Mouse (Mus musculus) gastrocnemius, adult 2 months (tissue): ENCODE measurements at regions not wholly inside any gene's neighbourhood (a gene's known extent, or its start where the extent isn't known, plus 50 kb on each side); places are given as distances from the start of the nearest gene placed in this dataset.
A peak's percentile ranks its signal among the peaks of the same experiment; 100 is the strongest.

Source experiments
- DNase-seq: peaks from one replicate; pipeline ENCODE4 v3.0.0; 2022
- H3K27ac ChIP-seq: fragments of 200-600 bp; 2 replicates; pipeline ENCODE4 v1.8.1; 2022; ENCODE audit warnings: mild to moderate bottlenecking
- H3K4me3 ChIP-seq: fragments of 200-600 bp; 2 replicates; pipeline ENCODE4 v1.8.1; 2022; ENCODE audit warnings: mild to moderate bottlenecking, moderate library complexity
- CTCF ChIP-seq: fragments of 200-600 bp; IDR thresholded peaks from 2 replicates; pipeline ENCODE4 v1.8.1; 2022; ENCODE audit warnings: antibody characterized with exemption, mild to moderate bottlenecking, moderate library complexity
- intact Hi-C: fragments of 180-260 bp; cut with DNase I; formaldehyde crosslinking; loops from one replicate; pipeline ENCODE4 v1.15.1; 2025

GRCm38 (mm10) chr10:45009676-45010075 lies 57.3 kb upstream of the Prep start:
- DNase-seq = no peak
- intact Hi-C loops = no loop called here

DNA sequence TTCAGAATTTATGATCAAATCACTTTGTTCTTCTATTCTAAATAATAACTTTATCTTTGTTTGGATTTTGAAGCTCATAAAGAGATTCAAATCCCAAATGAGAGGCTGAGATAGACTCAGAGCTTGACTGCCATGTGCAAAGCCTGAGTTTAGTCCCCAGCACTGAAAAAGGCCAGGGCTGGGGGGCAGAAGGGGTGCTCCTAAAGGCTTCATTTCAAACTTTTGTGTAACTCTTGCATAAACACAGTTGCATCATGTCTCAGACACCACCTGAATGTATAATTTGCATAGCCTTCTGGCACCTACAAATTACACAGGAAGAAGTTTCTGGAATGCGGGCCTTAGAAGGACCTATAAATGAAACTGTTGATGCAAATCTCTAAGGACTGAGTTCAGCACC lies 57.8 kb upstream of the Prep start:
- Histone ChIP-seq H3K4me3 (no peak overlapping the region), H3K27ac (no peak overlapping the region)
- DNase-seq = no peak
- intact Hi-C loops = no loop called here
- TF ChIP-seq CTCF = no peak

More at GRCm38 (mm10) chr10:45009676-45010075, 57.3 kb upstream of the Prep start:
- no peak for TF ChIP-seq CTCF
- H3K27ac ChIP-seq = no peak overlapping the region
- no peak overlapping the region for H3K4me3 ChIP-seq

GRCm38 (mm10) chr10:45004037-45004653 lies 62.9 kb upstream of the Prep start:
- Histone ChIP-seq H3K4me3 (no peak overlapping the region), H3K27ac (no peak overlapping the region)
- intact Hi-C loops = loop anchor here (5.0 kb wide), 2 partner anchors 547 to 677 kb away; no protein-coding TSS in a partner anchor
- TF ChIP-seq CTCF = no peak
- DNase-seq = no peak

DNA sequence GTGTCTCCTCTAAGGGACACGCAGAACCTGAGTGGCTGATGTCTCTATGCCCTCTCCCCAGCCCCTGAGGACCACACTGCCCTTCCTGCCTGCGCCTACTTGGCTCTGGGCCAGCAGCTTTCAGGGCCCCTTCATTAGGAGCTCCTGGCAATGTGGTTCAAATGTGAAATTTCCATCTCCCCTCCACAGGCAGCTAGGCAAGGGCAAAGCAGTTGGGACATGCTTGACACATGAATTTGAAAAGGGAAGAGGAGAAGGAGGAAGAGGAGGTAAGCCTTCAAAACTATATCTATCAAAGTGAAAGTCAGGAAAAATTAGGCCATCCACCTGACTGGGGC lies 63.7 kb upstream of the Prep start:
- H3K27ac ChIP-seq = no peak overlapping the region
- TF ChIP-seq CTCF = no peak
- intact Hi-C loops = loop anchor here (5.0 kb wide), 2 partner anchors 546 to 676 kb away; no protein-coding TSS in a partner anchor
- no peak for DNase-seq
- H3K4me3 ChIP-seq = no peak overlapping the region

GRCm38 (mm10) chr10:45002637-45003343 lies 64.2 kb upstream of the Prep start:
- Histone ChIP-seq H3K27ac (no peak overlapping the region), H3K4me3 (no peak overlapping the region)
- TF ChIP-seq CTCF = no peak
- no peak for DNase-seq
- intact Hi-C loops = loop anchor here (5.0 kb wide), 2 partner anchors 545 to 675 kb away; no protein-coding TSS in a partner anchor

GRCm38 (mm10) chr10:45000873-45001859 lies 65.8 kb upstream of the Prep start:
- DNase-seq = peak; percentile 27
- intact Hi-C loops = loop anchor here (2.0 to 5.0 kb wide), 3 partner anchors 544 to 706 kb away; no protein-coding TSS in a partner anchor
- TF ChIP-seq CTCF = peak; percentile 86
- Histone ChIP-seq H3K4me3 (peak overlapping the region; percentile 70), H3K27ac (peak overlapping the region; percentile 46; the same call in 1 of the 2 replicates)

GRCm38 (mm10) chr10:45000027-45000840 lies 66.8 kb upstream of the Prep start:
- Histone ChIP-seq H3K27ac (peak overlapping the region; percentile 46), H3K4me3 (peak overlapping the region; percentile 70)
- TF ChIP-seq CTCF = no peak
- intact Hi-C loops = loop anchor here (2.0 to 5.0 kb wide), 3 partner anchors 543 to 705 kb away; no protein-coding TSS in a partner anchor
- DNase-seq = no peak

- intact Hi-C loops = no loop called here
- no peak for TF ChIP-seq CTCF
- peak overlapping the region; percentile 47 for H3K4me3 ChIP-seq
These were observed 69.1 kb upstream of the Prep start for GRCm38 (mm10) chr10:44997906-44998289.

DNA sequence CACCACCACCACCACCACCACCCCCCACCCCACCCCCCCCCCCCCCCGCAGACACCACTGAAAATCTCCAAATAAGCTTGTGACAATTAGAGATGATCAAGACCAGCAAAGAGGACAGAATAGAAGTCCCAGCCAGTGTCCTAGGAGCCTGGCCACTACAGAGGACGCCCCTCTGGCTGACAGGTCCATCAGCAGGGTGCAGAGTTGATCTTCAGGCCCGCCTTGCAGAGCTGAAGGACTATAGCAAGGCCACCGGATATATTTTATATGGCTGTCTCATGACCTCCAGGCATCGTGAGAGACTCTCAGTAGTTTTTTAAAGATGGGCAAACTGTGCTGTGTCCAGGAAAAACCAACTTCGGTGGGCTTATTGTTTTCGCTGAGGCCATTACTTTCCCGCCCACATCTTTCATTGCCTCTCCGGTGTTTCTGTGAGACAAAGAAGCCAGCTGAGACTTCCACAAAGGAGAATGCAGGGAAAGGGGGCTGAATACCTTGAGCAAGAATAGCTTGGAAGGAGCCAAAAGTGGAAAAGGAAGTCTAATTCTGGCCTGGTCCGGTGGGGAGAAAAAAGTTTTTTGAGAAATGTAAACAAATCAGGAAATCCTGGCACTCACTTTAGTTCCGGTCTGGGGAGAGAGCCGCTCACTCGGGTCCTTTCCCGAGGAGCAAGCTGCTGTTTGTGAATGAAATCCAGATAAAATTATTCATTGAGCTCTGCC lies 69.7 kb upstream of the Prep start:
- no peak for TF ChIP-seq CTCF
- H3K27ac ChIP-seq = peak overlapping the region; percentile 36
- DNase-seq = no peak
- H3K4me3 ChIP-seq = peak overlapping the region; percentile 47
- intact Hi-C loops = no loop called here

More at GRCm38 (mm10) chr10:44997906-44998289, 69.1 kb upstream of the Prep start:
- DNase-seq = no peak
- peak overlapping the region; percentile 36; the same call in 1 of the 2 replicates for H3K27ac ChIP-seq

DNA sequence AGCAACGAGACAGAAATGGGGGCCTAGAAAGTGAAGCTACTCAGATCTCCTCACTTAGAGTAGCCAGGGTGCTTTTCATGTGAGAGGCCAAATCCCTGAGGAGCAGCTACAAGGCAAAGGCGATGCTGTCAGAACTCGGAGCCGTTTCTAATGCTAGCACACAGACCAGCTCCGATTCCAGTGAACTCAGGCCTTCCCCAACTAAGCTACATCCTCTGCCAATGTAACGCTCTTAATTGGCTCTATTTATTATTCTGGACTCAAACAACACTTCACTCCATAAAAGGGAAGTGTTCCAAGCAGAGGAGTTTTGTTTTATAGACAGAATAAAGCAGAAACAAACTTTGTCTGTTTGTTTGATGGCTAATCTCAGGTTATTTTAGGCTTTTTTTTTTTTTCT lies 71.2 kb upstream of the Prep start:
- intact Hi-C loops = no loop called here
- no peak for DNase-seq
- Histone ChIP-seq H3K27ac (no peak overlapping the region), H3K4me3 (no peak overlapping the region)
- no peak for TF ChIP-seq CTCF
